Mouse (Mus musculus): ENCODE measurements at regions not wholly inside any gene's neighbourhood (a gene's known extent, or its start where the extent isn't known, plus 50 kb on each side); places are given as distances from the start of the nearest gene placed in this dataset.
A peak's percentile ranks its signal among the peaks of the same experiment; 100 is the strongest.

- no peak for DNase-seq
Measured at GRCm38 (mm10) chr12:58743800-58744199, 268.0 kb downstream of the Sec23a start.

DNA sequence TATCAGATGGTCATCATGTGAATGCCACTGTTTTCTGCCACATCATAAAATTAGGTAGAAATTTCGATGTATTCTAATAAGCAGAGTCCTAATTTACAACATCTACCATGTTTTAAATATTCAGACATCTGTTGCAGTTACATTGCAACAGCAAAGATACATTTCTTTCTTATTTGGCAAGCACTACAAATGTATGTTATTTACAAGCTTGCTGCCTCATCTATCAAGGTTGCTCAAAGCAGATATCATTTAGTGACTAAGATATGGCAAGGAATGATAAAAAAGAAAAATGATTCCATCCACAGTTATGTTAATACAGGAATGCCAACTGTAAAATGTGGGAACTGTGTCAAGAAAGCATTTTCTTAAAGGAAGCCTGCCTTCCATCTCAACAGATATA is 283.7 kb downstream of the Sec23a start:
- DNase-seq: no peak

GRCm38 (mm10) chr12:58727547-58727946 is 284.3 kb downstream of the Sec23a start:
- no peak for DNase-seq

- no peak for DNase-seq
Measured at GRCm38 (mm10) chr12:58717908-58718307, 293.9 kb downstream of the Sec23a start.

- no peak for DNase-seq
Measured at GRCm38 (mm10) chr12:58714207-58714606, 297.6 kb downstream of the Sec23a start.

- no peak for DNase-seq
Measured at GRCm38 (mm10) chr12:58695680-58696079, 316.1 kb downstream of the Sec23a start.

GRCm38 (mm10) chr12:58669914-58670635 is 341.7 kb downstream of the Sec23a start:
- no peak for DNase-seq

DNA sequence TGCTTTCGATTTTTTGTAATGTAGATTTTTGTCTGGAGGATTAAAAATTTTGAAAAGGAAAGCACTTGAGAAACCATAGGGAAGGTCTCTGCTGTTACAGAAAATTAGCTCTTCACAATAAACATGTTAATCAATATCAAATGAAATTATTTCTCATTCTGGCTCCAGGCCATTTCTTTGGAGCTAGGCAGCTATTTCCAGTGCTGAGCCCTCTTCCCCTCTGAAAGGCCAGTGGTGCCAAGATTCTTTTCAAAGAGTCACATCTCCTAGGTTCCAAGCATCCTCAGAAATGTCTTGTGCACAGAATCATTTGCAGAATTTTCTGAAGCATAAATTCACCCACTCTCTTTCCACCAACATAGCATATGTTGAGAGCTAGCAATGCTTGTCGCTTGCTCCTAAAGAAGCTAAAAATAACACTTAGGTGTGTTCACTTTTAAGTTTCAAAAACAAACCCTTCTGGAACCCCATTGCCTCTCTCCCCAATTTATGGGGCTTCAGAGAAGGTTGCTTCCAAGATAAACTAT is 357.2 kb downstream of the Sec23a start:
- no peak for DNase-seq

DNA sequence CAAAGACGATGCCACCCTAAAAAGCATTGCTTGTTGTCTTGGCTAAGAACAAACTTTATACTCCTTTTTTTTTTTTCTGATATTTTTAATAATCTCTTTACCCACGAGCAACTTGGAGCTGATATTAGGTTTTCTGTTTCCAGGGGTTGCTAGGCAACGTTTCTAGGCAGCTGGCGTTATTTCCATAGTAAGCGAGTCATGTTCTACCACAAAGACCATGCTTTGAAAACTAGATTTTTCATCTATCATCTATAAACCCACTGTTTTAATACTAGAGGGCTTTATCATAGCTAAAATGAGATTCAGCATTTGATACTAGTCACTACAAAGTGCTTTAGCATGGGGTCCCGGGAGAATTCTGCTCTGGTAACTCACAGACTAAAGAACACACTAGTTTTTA is 358.1 kb downstream of the Sec23a start:
- DNase-seq: no peak

GRCm38 (mm10) chr12:58653222-58653621 is 358.6 kb downstream of the Sec23a start:
- DNase-seq: no peak

- no peak for DNase-seq
Measured at GRCm38 (mm10) chr12:58652701-58653100, 359.1 kb downstream of the Sec23a start.

- no peak for DNase-seq
Measured at GRCm38 (mm10) chr12:58648322-58648721, 363.5 kb downstream of the Sec23a start.

- no peak for DNase-seq
Measured at GRCm38 (mm10) chr12:58643843-58644242, 368.0 kb downstream of the Sec23a start.

- no peak for DNase-seq
Measured at GRCm38 (mm10) chr12:58639478-58639877, 370.4 kb upstream of the Clec14a start.

DNA sequence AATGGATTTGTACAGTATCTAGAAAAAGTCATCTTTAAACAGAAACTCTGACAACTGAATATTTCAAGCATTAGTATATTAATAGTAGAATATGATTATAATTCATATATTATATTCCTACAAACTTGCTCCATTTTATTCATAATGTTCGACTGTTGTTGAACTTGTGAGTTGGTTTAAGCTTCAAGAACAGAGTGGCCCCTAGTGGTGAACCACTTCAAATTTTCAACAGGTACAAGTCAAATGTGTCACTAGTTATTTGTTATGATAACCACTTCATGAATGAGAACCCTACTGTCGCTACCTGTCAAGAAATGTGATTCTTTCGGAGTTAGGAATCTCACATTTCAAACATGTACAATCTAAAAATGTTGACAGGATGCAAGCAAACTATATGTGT is 369.2 kb upstream of the Clec14a start:
- peak; percentile 29 for DNase-seq

DNA sequence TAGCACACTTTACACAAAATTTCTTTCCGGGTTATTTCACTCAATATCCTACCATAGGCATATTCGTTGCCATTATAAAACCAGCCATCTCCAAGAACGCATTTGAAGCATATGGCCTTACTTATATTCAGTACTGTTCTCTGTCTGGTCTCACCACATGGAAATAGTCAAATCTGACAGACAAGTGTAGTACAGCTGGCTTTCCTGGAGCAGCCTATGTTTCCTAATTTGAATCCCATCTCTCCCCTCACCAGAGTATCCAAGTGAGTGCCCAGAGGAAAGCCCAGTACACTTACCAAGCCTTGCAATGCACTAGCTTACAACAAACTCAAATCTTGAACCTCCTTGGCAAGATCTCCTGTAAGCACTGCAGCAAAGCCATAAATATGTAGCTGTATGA is 363.4 kb upstream of the Clec14a start:
- no peak for DNase-seq

DNA sequence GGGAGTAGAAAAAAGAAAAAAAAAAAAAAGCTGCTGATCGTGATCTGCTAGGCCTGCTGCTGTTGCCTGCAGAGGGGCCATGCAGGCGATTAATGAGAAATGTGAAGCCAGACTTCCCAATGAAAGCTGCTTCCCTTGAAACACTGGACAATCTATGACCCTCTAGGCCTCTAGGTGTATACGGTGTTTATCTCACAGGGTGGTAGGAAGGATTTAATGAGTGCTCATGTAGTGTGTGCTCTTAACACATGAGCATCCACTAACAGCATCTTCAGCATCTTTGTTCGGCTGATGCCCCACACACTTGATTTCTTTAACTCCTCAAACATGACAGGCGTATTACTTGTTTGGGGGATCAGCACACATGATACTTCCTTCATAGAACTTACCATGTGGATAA is 359.7 kb upstream of the Clec14a start:
- DNase-seq: no peak

DNA sequence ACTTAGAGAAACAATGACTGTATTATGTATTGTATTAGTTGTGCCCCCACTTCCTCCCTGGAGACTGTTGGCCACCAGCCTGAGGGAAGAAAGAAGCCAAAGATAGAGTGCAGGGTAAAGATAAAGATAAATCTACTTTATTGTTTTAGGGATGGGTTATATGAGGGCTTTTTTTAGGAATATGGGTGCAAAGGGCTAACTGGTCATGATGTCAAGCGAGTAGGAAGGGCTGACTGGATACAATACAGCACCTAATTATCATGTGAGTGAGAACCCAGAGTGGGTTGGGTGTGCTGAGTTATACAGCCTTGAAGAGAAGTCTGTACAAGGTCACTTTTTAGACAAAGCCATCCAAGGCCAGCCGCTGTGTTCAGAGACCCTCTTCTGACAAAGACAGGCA is 356.1 kb upstream of the Clec14a start:
- DNase-seq: peak; percentile 12

GRCm38 (mm10) chr12:58619508-58620310 is 350.6 kb upstream of the Clec14a start:
- no peak for DNase-seq

DNA sequence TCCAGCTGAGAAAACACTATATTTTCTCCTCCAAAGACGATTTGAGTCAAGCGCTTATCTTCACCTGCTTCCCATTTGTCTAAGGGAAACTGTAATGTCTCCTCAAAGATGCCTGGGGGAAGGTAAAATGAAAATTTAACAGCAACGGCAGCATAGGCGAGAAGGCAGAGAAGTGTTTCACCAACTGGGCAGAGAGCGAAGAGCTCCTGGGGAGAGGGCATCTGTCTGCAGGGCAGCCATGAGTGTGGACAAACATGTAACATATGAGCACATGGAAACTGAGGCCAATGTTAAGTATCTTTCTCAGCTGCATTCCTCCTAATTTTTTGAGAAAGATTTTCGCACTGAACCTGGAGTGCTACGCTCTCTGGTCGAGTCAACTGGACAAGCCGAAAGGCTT is 325.7 kb upstream of the Clec14a start:
- no peak for DNase-seq

DNA sequence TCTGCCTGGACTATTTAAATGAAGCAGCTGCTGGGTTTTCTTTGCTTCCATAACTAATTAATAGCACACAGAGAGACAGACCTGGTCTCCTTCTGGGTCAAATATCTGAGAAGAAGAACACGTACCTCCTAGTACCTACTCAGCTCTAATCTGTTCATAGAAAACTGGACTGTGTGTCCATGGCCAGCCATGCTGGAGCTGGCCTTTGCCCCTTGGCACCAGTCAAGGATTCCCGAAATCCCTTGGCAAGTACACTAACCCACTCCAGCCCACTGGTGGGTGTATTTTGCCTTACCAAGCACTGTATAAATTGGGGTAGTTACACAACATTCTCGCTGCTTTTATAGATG is 322.4 kb upstream of the Clec14a start:
- no peak for DNase-seq

- DNase-seq: no peak
Measured at GRCm38 (mm10) chr12:58590547-58591479, 321.7 kb upstream of the Clec14a start.
